Mouse (Mus musculus): ENCODE data around the gene Cwc25.

GRCm38 (mm10) chr11:97776497-97777128 is 10.3 kb upstream of the Cwc25 start:
- no peak for TF ChIP-seq POLR2A (IDR thresholded peaks at IDR 0.05; ENCODE audit: borderline replicate concordance, control insufficient read depth, low read depth, low read length)
- TF ChIP-seq CTCF (IDR thresholded peaks at IDR 0.05; ENCODE audit: control insufficient read depth, insufficient read depth, low read length) = no peak
